Mouse (Mus musculus): ENCODE results near the gene Gnat3. TPM values are rescaled to one million over a fixed set of nuclear protein-coding genes. Genes with fewer than 3 reads are reported as not detected.
"Not testable (repeated sequence)": the region's sequence is repeated elsewhere in the genome, so short reads cannot be mapped to it uniquely, and the experiment has no call there.

Gnat3 gene
- polyA plus RNA-seq (2011; ENCODE audit: insufficient read depth, insufficient read length, low read depth, missing spikeins): not detected in 2 replicates

GRCm38 (mm10) chr5:17962249-17962648, at the start of gene Gnat3:
TSS of gene Gnat3 (plus strand) at chr5:17962549.
- TF ChIP-seq POLR2A (IDR thresholded peaks at IDR 0.05; ENCODE audit: insufficient read depth, low read length) (no peak), EP300 (IDR thresholded peaks at IDR 0.05; ENCODE audit: insufficient read depth, low read depth, low read length) (no peak), CTCF (IDR thresholded peaks at IDR 0.05; ENCODE audit: low read depth, low read length) (no peak)
- no peaks in the 10 kb centered on the region for H3K9me3 ChIP-seq (replicated peaks; ENCODE audit: control insufficient read depth, insufficient read depth, low read length, poor library complexity, severe bottlenecking)
- no peaks in the 10 kb centered on the region for H3K4me1 ChIP-seq (ENCODE audit: control insufficient read depth, insufficient read depth, low read length)
- no peak within 1 kb of the TSS for H3K4me3 ChIP-seq (ENCODE audit: low read depth, low read length)
- no peaks in the 10 kb centered on the region for H3K27me3 ChIP-seq (ENCODE audit: control insufficient read depth, insufficient read depth, low read length, poor library complexity, severe bottlenecking)
- H3K27ac ChIP-seq (ENCODE audit: insufficient read depth, low read length): no peak within 1 kb of the TSS
- no peak within 1 kb of the TSS for H3K9ac ChIP-seq (ENCODE audit: low read depth, poor library complexity, severe bottlenecking)
- no peaks in the 10 kb centered on the region for H3K36me3 ChIP-seq (ENCODE audit: control insufficient read depth, insufficient read depth, low read length, poor library complexity, severe bottlenecking)

GRCm38 (mm10) chr5:17918966-17919365, 43.4 kb upstream of the Gnat3 start:
- 0 out of 2 replicates have a peak, but pooled peaks cover 2% of the 10 kb centered on the region for H3K9me3 ChIP-seq (replicated peaks; ENCODE audit: control insufficient read depth, insufficient read depth, low read length, poor library complexity, severe bottlenecking)
- H3K27ac ChIP-seq (ENCODE audit: insufficient read depth, low read length): no peak overlapping the region
- TF ChIP-seq EP300 (IDR thresholded peaks at IDR 0.05; ENCODE audit: insufficient read depth, low read depth, low read length): no peak
- no peak for TF ChIP-seq CTCF (IDR thresholded peaks at IDR 0.05; ENCODE audit: low read depth, low read length)
- TF ChIP-seq POLR2A (IDR thresholded peaks at IDR 0.05; ENCODE audit: insufficient read depth, low read length): no peak
- H3K9ac ChIP-seq (ENCODE audit: low read depth, poor library complexity, severe bottlenecking): no peak overlapping the region
- H3K4me3 ChIP-seq (ENCODE audit: low read depth, low read length): no peak overlapping the region
- no peaks in the 10 kb centered on the region for H3K27me3 ChIP-seq (ENCODE audit: control insufficient read depth, insufficient read depth, low read length, poor library complexity, severe bottlenecking)
- H3K4me1 ChIP-seq (ENCODE audit: control insufficient read depth, insufficient read depth, low read length): no peaks in the 10 kb centered on the region
- H3K36me3 ChIP-seq (ENCODE audit: control insufficient read depth, insufficient read depth, low read length, poor library complexity, severe bottlenecking): no peaks in the 10 kb centered on the region

- H3K4me3 ChIP-seq (ENCODE audit: low read depth, low read length): no peak overlapping the region
- no peak overlapping the region for H3K9ac ChIP-seq (ENCODE audit: low read depth, poor library complexity, severe bottlenecking)
- no peaks in the 10 kb centered on the region for H3K27me3 ChIP-seq (ENCODE audit: control insufficient read depth, insufficient read depth, low read length, poor library complexity, severe bottlenecking)
- H3K36me3 ChIP-seq (ENCODE audit: control insufficient read depth, insufficient read depth, low read length, poor library complexity, severe bottlenecking): no peaks in the 10 kb centered on the region
- H3K27ac ChIP-seq (ENCODE audit: insufficient read depth, low read length): no peak overlapping the region
- H3K9me3 ChIP-seq (replicated peaks; ENCODE audit: control insufficient read depth, insufficient read depth, low read length, poor library complexity, severe bottlenecking): 0 out of 2 replicates have a peak, but pooled peaks cover 2% of the 10 kb centered on the region
- TF ChIP-seq POLR2A (IDR thresholded peaks at IDR 0.05; ENCODE audit: insufficient read depth, low read length): no peak
- no peak for TF ChIP-seq EP300 (IDR thresholded peaks at IDR 0.05; ENCODE audit: insufficient read depth, low read depth, low read length)
- no peak for TF ChIP-seq CTCF (IDR thresholded peaks at IDR 0.05; ENCODE audit: low read depth, low read length)
- no peaks in the 10 kb centered on the region for H3K4me1 ChIP-seq (ENCODE audit: control insufficient read depth, insufficient read depth, low read length)
Measured at GRCm38 (mm10) chr5:17923648-17924047, 38.7 kb upstream of the Gnat3 start.

GRCm38 (mm10) chr5:17924085-17924518, 38.2 kb upstream of the Gnat3 start:
- Histone ChIP-seq H3K9ac (ENCODE audit: low read depth, poor library complexity, severe bottlenecking) (no peak overlapping the region), H3K4me3 (ENCODE audit: low read depth, low read length) (no peak overlapping the region), H3K27ac (ENCODE audit: insufficient read depth, low read length) (no peak overlapping the region), H3K27me3 (ENCODE audit: control insufficient read depth, insufficient read depth, low read length, poor library complexity, severe bottlenecking) (no peaks in the 10 kb centered on the region), H3K9me3 (replicated peaks; ENCODE audit: control insufficient read depth, insufficient read depth, low read length, poor library complexity, severe bottlenecking) (0 out of 2 replicates have a peak, but pooled peaks cover 2% of the 10 kb centered on the region), H3K36me3 (ENCODE audit: control insufficient read depth, insufficient read depth, low read length, poor library complexity, severe bottlenecking) (no peaks in the 10 kb centered on the region), H3K4me1 (ENCODE audit: control insufficient read depth, insufficient read depth, low read length) (no peaks in the 10 kb centered on the region)
- no peak for TF ChIP-seq CTCF (IDR thresholded peaks at IDR 0.05; ENCODE audit: low read depth, low read length)
- TF ChIP-seq POLR2A (IDR thresholded peaks at IDR 0.05; ENCODE audit: insufficient read depth, low read length): no peak
- TF ChIP-seq EP300 (IDR thresholded peaks at IDR 0.05; ENCODE audit: insufficient read depth, low read depth, low read length): no peak

GRCm38 (mm10) chr5:17928471-17928870, 33.9 kb upstream of the Gnat3 start:
- Histone ChIP-seq H3K27ac (ENCODE audit: insufficient read depth, low read length) (no peak overlapping the region), H3K27me3 (ENCODE audit: control insufficient read depth, insufficient read depth, low read length, poor library complexity, severe bottlenecking) (no peaks in the 10 kb centered on the region), H3K4me3 (ENCODE audit: low read depth, low read length) (no peak overlapping the region), H3K9me3 (replicated peaks; ENCODE audit: control insufficient read depth, insufficient read depth, low read length, poor library complexity, severe bottlenecking) (no peaks in the 10 kb centered on the region), H3K36me3 (ENCODE audit: control insufficient read depth, insufficient read depth, low read length, poor library complexity, severe bottlenecking) (no peaks in the 10 kb centered on the region), H3K9ac (ENCODE audit: low read depth, poor library complexity, severe bottlenecking) (no peak overlapping the region), H3K4me1 (ENCODE audit: control insufficient read depth, insufficient read depth, low read length) (no peaks in the 10 kb centered on the region)
- TF ChIP-seq EP300 (IDR thresholded peaks at IDR 0.05; ENCODE audit: insufficient read depth, low read depth, low read length) (no peak), CTCF (IDR thresholded peaks at IDR 0.05; ENCODE audit: low read depth, low read length) (no peak), POLR2A (IDR thresholded peaks at IDR 0.05; ENCODE audit: insufficient read depth, low read length) (no peak)

GRCm38 (mm10) chr5:17929006-17929567, 33.3 kb upstream of the Gnat3 start:
- H3K4me1 ChIP-seq (ENCODE audit: control insufficient read depth, insufficient read depth, low read length): no peaks in the 10 kb centered on the region
- no peaks in the 10 kb centered on the region for H3K9me3 ChIP-seq (replicated peaks; ENCODE audit: control insufficient read depth, insufficient read depth, low read length, poor library complexity, severe bottlenecking)
- H3K27me3 ChIP-seq (ENCODE audit: control insufficient read depth, insufficient read depth, low read length, poor library complexity, severe bottlenecking): no peaks in the 10 kb centered on the region
- no peak overlapping the region for H3K9ac ChIP-seq (ENCODE audit: low read depth, poor library complexity, severe bottlenecking)
- no peak overlapping the region for H3K4me3 ChIP-seq (ENCODE audit: low read depth, low read length)
- TF ChIP-seq CTCF (IDR thresholded peaks at IDR 0.05; ENCODE audit: low read depth, low read length) (no peak), POLR2A (IDR thresholded peaks at IDR 0.05; ENCODE audit: insufficient read depth, low read length) (no peak), EP300 (IDR thresholded peaks at IDR 0.05; ENCODE audit: insufficient read depth, low read depth, low read length) (no peak)
- no peak overlapping the region for H3K27ac ChIP-seq (ENCODE audit: insufficient read depth, low read length)
- no peaks in the 10 kb centered on the region for H3K36me3 ChIP-seq (ENCODE audit: control insufficient read depth, insufficient read depth, low read length, poor library complexity, severe bottlenecking)

- not testable (repeated sequence) for H3K4me1 ChIP-seq (ENCODE audit: control insufficient read depth, insufficient read depth, low read length); H3K9ac ChIP-seq (ENCODE audit: low read depth, poor library complexity, severe bottlenecking); H3K4me3 ChIP-seq (ENCODE audit: low read depth, low read length); H3K36me3 ChIP-seq (ENCODE audit: control insufficient read depth, insufficient read depth, low read length, poor library complexity, severe bottlenecking); H3K27ac ChIP-seq (ENCODE audit: insufficient read depth, low read length); H3K9me3 ChIP-seq (replicated peaks; ENCODE audit: control insufficient read depth, insufficient read depth, low read length, poor library complexity, severe bottlenecking); H3K27me3 ChIP-seq (ENCODE audit: control insufficient read depth, insufficient read depth, low read length, poor library complexity, severe bottlenecking)
Measured at GRCm38 (mm10) chr5:17931588-17931987, 30.8 kb upstream of the Gnat3 start.

Measured in ES-Bruce4 (cell line).